8 mouse cellular contexts compared by ENCODE assay signal in genomic region chr9:111289832-111290339, GRCm38 (mm10). TPM values are rescaled to one million over a fixed set of nuclear protein-coding genes. Genes with fewer than 3 reads are reported as not detected.
DNase-seq lines count a peak whose midpoint lies in the region; ATAC-seq and TF ChIP-seq lines count a peak whose summit lies in the region.

No protein-coding gene starts in this region.

- 15% methylated on average over 21 of the region's 21 CpGs for WGBS in cerebellum, adult 2 months
- 13% methylated on average over 21 of the region's 21 CpGs for WGBS in lung, embryonic 15.5 days
- 14% methylated on average over 21 of the region's 21 CpGs for WGBS in olfactory bulb, adult 2 months

- 0 out of 4 replicates have a peak, but pooled peaks cover 0 to 3% of the 10 kb centered on the region in 2 experiments for H3K36me3 ChIP-seq in MEL (ENCODE audit: control insufficient read depth in 1 of 2, insufficient read depth in 2 of 2, low read length in 2 of 2)
- no peaks in the 10 kb centered on the region for H3K36me3 ChIP-seq in lung, embryonic 15.5 days

- TF ChIP-seq RAD21 in MEL (IDR thresholded peaks at IDR 0.05; ENCODE audit: low read depth, low read length) = peak; percentile 68

- peak overlapping the region; percentile 44 for H3K4me2 ChIP-seq in lung, embryonic 15.5 days

- peak overlapping the region; percentile 24; the same call in 1 of the 2 replicates for H3K27ac ChIP-seq in MEL (ENCODE audit: control insufficient read depth, low read depth, low read length)
- no peak overlapping the region for H3K27ac ChIP-seq in cerebellum, adult 2 months (ENCODE audit: insufficient read depth, low read length)
- H3K27ac ChIP-seq in lung, embryonic 15.5 days = no peak overlapping the region
- H3K27ac ChIP-seq in olfactory bulb, adult 2 months (ENCODE audit: insufficient read depth, low read depth, low read length) = no peak overlapping the region

- no peaks in the 10 kb centered on the region for H3K79me2 ChIP-seq in MEL (ENCODE audit: control insufficient read depth, insufficient read depth, low read length, poor library complexity)

- H3K9ac ChIP-seq in MEL (ENCODE audit: control insufficient read depth, low read depth, low read length, poor library complexity, severe bottlenecking) = peak overlapping the region; percentile 44
- no peak overlapping the region for H3K9ac ChIP-seq in lung, embryonic 15.5 days

- TF ChIP-seq EP300 in MEL (IDR thresholded peaks at IDR 0.05; ENCODE audit: low read depth in 1 of 2, low read length in 2 of 2) = no peak; a peak in 1 of 4 replicates

- peak; percentile 94 to 95 for ATAC-seq in hematopoietic stem cell, adult 5-6 weeks (replicated peaks in 1 of 2; ENCODE audit: insufficient read depth in 1 of 2, low FRiP score in 2 of 2, low TSS enrichment in 1 of 2, low read depth in 1 of 2, poor library complexity in 2 of 2, severe bottlenecking in 2 of 2)
- peak; percentile 76 for ATAC-seq in lung, embryonic 15.5 days (ENCODE audit: borderline replicate concordance, extremely low read depth, low FRiP score, low TSS enrichment)

- peak in 2 of 3 experiments; percentile 96 to 100; a peak in 5 of 6 replicates for TF ChIP-seq CTCF in MEL (IDR thresholded peaks at IDR 0.05 in 2 of 3, conservative IDR thresholded peaks at IDR 0.05 in 1 of 3; ENCODE audit: control insufficient read depth in 1 of 3, insufficient read depth in 1 of 3, low read depth in 2 of 3, low read length in 3 of 3, poor library complexity in 1 of 3, severe bottlenecking in 1 of 3)
- peak; percentile 100 for TF ChIP-seq CTCF in cerebellum, adult 2 months (IDR thresholded peaks at IDR 0.05; ENCODE audit: borderline replicate concordance, insufficient read depth, low read depth, low read length)
- peak; percentile 100 for TF ChIP-seq CTCF in olfactory bulb, adult 2 months (IDR thresholded peaks at IDR 0.05; ENCODE audit: insufficient read depth, low read depth, low read length)

- H3K9me3 ChIP-seq in MEL (replicated peaks; ENCODE audit: insufficient read depth, low read length) = no peaks in the 10 kb centered on the region
- H3K9me3 ChIP-seq in lung, embryonic 15.5 days = no peaks in the 10 kb centered on the region

- no peaks in the 10 kb centered on the region for H3K4me1 ChIP-seq in MEL (ENCODE audit: control insufficient read depth in 1 of 2, insufficient read depth in 2 of 2, low read length in 2 of 2)
- H3K4me1 ChIP-seq in cerebellum, adult 2 months (ENCODE audit: control insufficient read depth, insufficient read depth, low read length) = no peaks in the 10 kb centered on the region
- peaks cover 7% of the 10 kb centered on the region; the same call in 1 of the 2 replicates for H3K4me1 ChIP-seq in lung, embryonic 15.5 days
- H3K4me1 ChIP-seq in olfactory bulb, adult 2 months (ENCODE audit: control insufficient read depth, insufficient read depth, low read length) = peaks cover 7% of the 10 kb centered on the region

- peak overlapping the region; percentile 0 to 23; a peak in 2 of 4 replicates for H3K4me3 ChIP-seq in MEL (ENCODE audit: control insufficient read depth in 1 of 2, insufficient read depth in 1 of 2, low read depth in 2 of 2, low read length in 2 of 2)
- H3K4me3 ChIP-seq in cerebellum, adult 2 months (replicated peaks; ENCODE audit: insufficient read depth, low read depth, low read length) = no peak overlapping the region
- H3K4me3 ChIP-seq in lung, embryonic 15.5 days = no peak overlapping the region
- no peak overlapping the region for H3K4me3 ChIP-seq in olfactory bulb, adult 2 months (ENCODE audit: insufficient read depth, low read depth, low read length)

- DNase-seq in MEL (ENCODE audit: low read depth, low spot score) = peak; percentile 85
- peak; percentile 82 to 93 for DNase-seq in cerebellum, adult 2 months
- peak; percentile 88 for DNase-seq in forelimb bud, embryonic 11.5 days (ENCODE audit: low read depth, low spot score)
- peak; percentile 99 for DNase-seq in layer of hippocampus, adult 9-10 months (ENCODE audit: low spot score)
- peak; percentile 66 to 69 for DNase-seq in thymus, adult 18-20 months

- H3K27me3 ChIP-seq in MEL (ENCODE audit: control insufficient read depth in 1 of 2, insufficient read depth in 2 of 2, low read length in 2 of 2) = no peaks in the 10 kb centered on the region; a peak in 1 of 4 replicates
- no peaks in the 10 kb centered on the region for H3K27me3 ChIP-seq in cerebellum, adult 2 months (ENCODE audit: control insufficient read depth, insufficient read depth, low read length)
- H3K27me3 ChIP-seq in lung, embryonic 15.5 days = no peaks in the 10 kb centered on the region

- TF ChIP-seq POLR2A in MEL (IDR thresholded peaks at IDR 0.05; ENCODE audit: control insufficient read depth in 1 of 2, insufficient read depth in 1 of 2, low read depth in 1 of 2, low read length in 2 of 2, poor library complexity in 1 of 2) = peak; percentile 2 to 47; a peak in 1 of 4 replicates
- no peak for TF ChIP-seq POLR2A in cerebellum, adult 2 months (IDR thresholded peaks at IDR 0.05; ENCODE audit: borderline replicate concordance, insufficient read depth, low read length)
- TF ChIP-seq POLR2A in olfactory bulb, adult 2 months (IDR thresholded peaks at IDR 0.05; ENCODE audit: insufficient read depth, low read depth, low read length) = no peak

TF ChIP-seq in MEL, 35 proteins besides CTCF, POLR2A, EP300 and RAD21:
- TF ChIP-seq BHLHE40 (IDR thresholded peaks at IDR 0.05; ENCODE audit: borderline replicate concordance, low read depth, low read length) = no peak; the same call in 1 of the 2 replicates
- TF ChIP-seq TCF12 (IDR thresholded peaks at IDR 0.05; ENCODE audit: low read depth, low read length) = 0 out of 2 replicates have a peak, but pooled peaks have one; percentile 16
- TF ChIP-seq HCFC1 (IDR thresholded peaks at IDR 0.05; ENCODE audit: low read depth, low read length) = peak; percentile 44; the same call in 1 of the 2 replicates
- TF ChIP-seq USF2 (IDR thresholded peaks at IDR 0.05; ENCODE audit: borderline replicate concordance in 1 of 2, insufficient read depth in 1 of 2, low read depth in 1 of 2, low read length in 2 of 2) = no peak
- peak; percentile 83 for TF ChIP-seq ZC3H11A (IDR thresholded peaks at IDR 0.05; ENCODE audit: low read depth, low read length)
- TF ChIP-seq MAZ (IDR thresholded peaks at IDR 0.05; ENCODE audit: low read depth, low read length) = peak; percentile 74; the same call in 1 of the 2 replicates
- peak; percentile 50; the same call in 1 of the 2 replicates for TF ChIP-seq ZMIZ1 (IDR thresholded peaks at IDR 0.05; ENCODE audit: low read depth, low read length)
- peak; percentile 43; the same call in 1 of the 2 replicates for TF ChIP-seq NELFE (IDR thresholded peaks at IDR 0.05; ENCODE audit: low read depth, low read length)
- no peak for TF ChIP-seq ZKSCAN1 (IDR thresholded peaks at IDR 0.05; ENCODE audit: low read depth, low read length)
- no peak for TF ChIP-seq MAFK (IDR thresholded peaks at IDR 0.05; ENCODE audit: borderline replicate concordance, low read depth, low read length)
- peak; percentile 97 for TF ChIP-seq SMC3 (IDR thresholded peaks at IDR 0.05; ENCODE audit: low read depth, low read length)
- TF ChIP-seq ETS1 (IDR thresholded peaks at IDR 0.05; ENCODE audit: low read depth, low read length) = 0 out of 2 replicates have a peak, but pooled peaks have one; percentile 32
- 0 out of 2 replicates have a peak, but pooled peaks have one; percentile 47 for TF ChIP-seq SIN3A (IDR thresholded peaks at IDR 0.05; ENCODE audit: low read length)
- TF ChIP-seq TBP (IDR thresholded peaks at IDR 0.05; ENCODE audit: low read depth, low read length) = peak; percentile 71; the same call in 1 of the 2 replicates

RNA-seq across cellular contexts. Expression of gene Epm2aip1, which starts 18.2 kb away (rescaled TPM):
- 3.3 and 3.4 TPM in 2 replicates for total RNA-seq in MEL (2012; rRNA removed)
- polyA plus RNA-seq in MEL (2012; ENCODE audit: insufficient read depth in 1 of 2, insufficient read length in 2 of 2, low read depth in 1 of 2, low replicate concordance in 2 of 2, missing spikeins in 1 of 2) = 1 to 10 TPM in 1 of 2 experiments, not detected in 1; 7.4 TPM
- 52.8 and 55.6 TPM in 2 replicates for polyA plus RNA-seq in cerebellum, adult 2 months (2012; rRNA removed)
- total RNA-seq in hematopoietic stem cell, adult 5-6 weeks (2017) = 16.5 and 42.1 TPM in 2 replicates
- polyA plus RNA-seq in lung, embryonic 15.5 days (2015; fragmentation: Nextera tagmentation; extraction: Ambion mirVana) = 22.4 and 24.6 TPM in 2 replicates
- polyA plus RNA-seq in olfactory bulb, adult 2 months (2012; ENCODE audit: insufficient read depth, insufficient read length, low replicate concordance, missing spikeins) = 80.5 TPM in 1 of 2 replicates, not detected in the other

RNA-seq across cellular contexts. Expression of gene Mlh1, which starts 18.3 kb away (rescaled TPM):
- 21.8 and 22.4 TPM in 2 replicates for total RNA-seq in MEL (2012; rRNA removed)
- polyA plus RNA-seq in MEL (2012; ENCODE audit: insufficient read depth in 1 of 2, insufficient read length in 2 of 2, low read depth in 1 of 2, low replicate concordance in 2 of 2, missing spikeins in 1 of 2) = 10 to 100 TPM in 1 of 2 experiments, not detected in 1; 31.7 TPM
- polyA plus RNA-seq in cerebellum, adult 2 months (2012; rRNA removed) = 36.6 and 41.3 TPM in 2 replicates
- 61.1 and 65.1 TPM in 2 replicates for total RNA-seq in hematopoietic stem cell, adult 5-6 weeks (2017)
- polyA plus RNA-seq in lung, embryonic 15.5 days (2015; fragmentation: Nextera tagmentation; extraction: Ambion mirVana) = 37.8 and 38.8 TPM in 2 replicates
- not detected in 2 replicates for polyA plus RNA-seq in olfactory bulb, adult 2 months (2012; ENCODE audit: insufficient read depth, insufficient read length, low replicate concordance, missing spikeins)

RNA-seq across cellular contexts. Expression of gene Trank1, which starts 21.7 kb away (rescaled TPM):
- not detected in 2 replicates for total RNA-seq in MEL (2012; rRNA removed)
- not detected for polyA plus RNA-seq in MEL (2012; ENCODE audit: insufficient read depth in 1 of 2, insufficient read length in 2 of 2, low read depth in 1 of 2, low replicate concordance in 2 of 2, missing spikeins in 1 of 2)
- 78.8 and 93.4 TPM in 2 replicates for polyA plus RNA-seq in cerebellum, adult 2 months (2012; rRNA removed)
- total RNA-seq in hematopoietic stem cell, adult 5-6 weeks (2017) = not detected in 2 replicates
- 0.07 and 0.26 TPM in 2 replicates for polyA plus RNA-seq in lung, embryonic 15.5 days (2015; fragmentation: Nextera tagmentation; extraction: Ambion mirVana)
- 43.4 and 47.9 TPM in 2 replicates for polyA plus RNA-seq in olfactory bulb, adult 2 months (2012; ENCODE audit: insufficient read depth, insufficient read length, low replicate concordance, missing spikeins)

Comparison
In these comparisons a context has a peak if more than half of its experiments do, and no peak if none do; other contexts are left out.
1. H3K4me3 ChIP-seq: peak in MEL (2 of 2); none in cerebellum, adult 2 months (single experiment), lung, embryonic 15.5 days (single experiment) and olfactory bulb, adult 2 months (single experiment).
2. POLR2A ChIP-seq: peak in MEL (2 of 2); none in cerebellum, adult 2 months (single experiment) and olfactory bulb, adult 2 months (single experiment).
3. RNA of gene Trank1, which starts 21.7 kb away (polyA plus RNA-seq): 78.8 to 93.4 TPM in cerebellum, adult 2 months and 43.4 to 47.9 TPM in olfactory bulb, adult 2 months; 0.07 to 0.26 TPM in lung, embryonic 15.5 days and not detected in MEL; every median in the first group is over 10 times any median in the second.
4. Peak in every context shown above with its lines, with median percentiles within 50 percentile points of each other: DNase-seq and CTCF ChIP-seq.